Mouse (Mus musculus) midbrain, embryonic 14.5 days (tissue): ENCODE data around the gene Cacng1. TPM values are rescaled to one million over a fixed set of nuclear protein-coding genes. Genes with fewer than 3 reads are reported as not detected.

Experiments used
- ATAC-seq: fragments of 200-750 bp; cut with Nextera tagmentation; 2 replicates; pipeline ENCODE4 v1.8.0; 2017; ENCODE audit warnings: moderate number of reproducible peaks, moderate library complexity; ENCODE audit not compliant: low FRiP score, low TSS enrichment
- DNase-seq: peaks from one replicate; pipeline ENCODE4 v3.0.0-alpha.2; 2015
- H3K27ac ChIP-seq: fragments of 300-500 bp; sonication (generic); replicated peaks from 2 replicates; pipeline ENCODE4 v1.5.1; 2014; ENCODE audit warnings: mild to moderate bottlenecking, low read depth, low read length, moderate library complexity
- H3K27me3 ChIP-seq: fragments of 300-500 bp; sonication (generic); 2 replicates; pipeline ENCODE4 v1.6.1; 2014; ENCODE audit warnings: low read length, control low read depth, mixed read lengths; ENCODE audit not compliant: control insufficient read depth, insufficient read depth
- H3K36me3 ChIP-seq: fragments of 300-500 bp; sonication (generic); 2 replicates; pipeline ENCODE4 v1.6.1; 2014; ENCODE audit warnings: low read length, control low read depth; ENCODE audit not compliant: control insufficient read depth, insufficient read depth
- H3K4me1 ChIP-seq: fragments of 300-500 bp; sonication (generic); 2 replicates; pipeline ENCODE4 v1.6.1; 2014; ENCODE audit warnings: mild to moderate bottlenecking, antibody characterized with exemption, low read length, control low read depth; ENCODE audit not compliant: control insufficient read depth, insufficient read depth
- H3K4me2 ChIP-seq: fragments of 300-500 bp; sonication (generic); 2 replicates; pipeline ENCODE4 v1.6.1; 2014; ENCODE audit warnings: mild to moderate bottlenecking, low read length, moderate library complexity
- H3K4me3 ChIP-seq: fragments of 300-500 bp; sonication (generic); replicated peaks from 2 replicates; pipeline ENCODE4 v1.5.1; 2014; ENCODE audit warnings: low read depth, low read length
- H3K9ac ChIP-seq: fragments of 300-500 bp; sonication (generic); replicated peaks from 2 replicates; pipeline ENCODE4 v1.6.1; 2014; ENCODE audit warnings: mild to moderate bottlenecking, low read length, moderate library complexity
- H3K9me3 ChIP-seq: fragments of 300-500 bp; sonication (generic); 2 replicates; pipeline ENCODE4 v1.6.1; 2016; ENCODE audit warnings: low read length, control low read depth, mixed read lengths; ENCODE audit not compliant: control insufficient read depth
- WGBS: fragments of 180-500 bp; shearing (Covaris S2); extraction: QIAGEN DNeasy Blood & Tissue Kit; methylation state at CpG from one replicate; pipeline ENCODE4 v1.1.7; 2014; 5-methylcytosine and 5-hydroxymethylcytosine counted together
- polyA plus RNA-seq: library from polyadenylated mRNA; unstranded; fragments of >200 nt; fragmentation: Nextera tagmentation; extraction: Ambion mirVana; gene quantifications from 2 replicates; pipeline ENCODE4 v1.2.1, GENCODE M21; 2014

Cacng1 gene
- polyA plus RNA-seq, 1 experiment from 2014 or later: 0.45 TPM

- no peak overlapping the region for H3K27ac ChIP-seq
- WGBS: 87% methylated on average over 20 of the region's 20 CpGs
- H3K27me3 ChIP-seq: no peaks in the 10 kb centered on the region
- H3K9me3 ChIP-seq: no peaks in the 10 kb centered on the region
- H3K4me1 ChIP-seq: peaks cover 16% of the 10 kb centered on the region; the same call in 1 of the 2 replicates
- no peak overlapping the region for H3K4me2 ChIP-seq
- no peak overlapping the region for H3K4me3 ChIP-seq
- ATAC-seq (no peak), DNase-seq (no peak)
- no peak overlapping the region for H3K9ac ChIP-seq
- H3K36me3 ChIP-seq: peaks cover 73% of the 10 kb centered on the region
These were observed 22.2 kb upstream of the Cacng1 start for GRCm38 (mm10) chr11:107738418-107739099.

GRCm38 (mm10) chr11:107737886-107738285 lies 21.6 kb upstream of the Cacng1 start:
- H3K4me1 ChIP-seq: peaks cover 16% of the 10 kb centered on the region; the same call in 1 of the 2 replicates
- no peaks in the 10 kb centered on the region for H3K27me3 ChIP-seq
- H3K4me3 ChIP-seq: no peak overlapping the region
- DNase-seq (no peak), ATAC-seq (no peak)
- H3K4me2 ChIP-seq: no peak overlapping the region
- 90% methylated on average over 6 of the region's 6 CpGs for WGBS
- H3K27ac ChIP-seq: no peak overlapping the region
- no peak overlapping the region for H3K9ac ChIP-seq
- H3K36me3 ChIP-seq: peaks cover 79% of the 10 kb centered on the region
- no peaks in the 10 kb centered on the region for H3K9me3 ChIP-seq

DNA sequence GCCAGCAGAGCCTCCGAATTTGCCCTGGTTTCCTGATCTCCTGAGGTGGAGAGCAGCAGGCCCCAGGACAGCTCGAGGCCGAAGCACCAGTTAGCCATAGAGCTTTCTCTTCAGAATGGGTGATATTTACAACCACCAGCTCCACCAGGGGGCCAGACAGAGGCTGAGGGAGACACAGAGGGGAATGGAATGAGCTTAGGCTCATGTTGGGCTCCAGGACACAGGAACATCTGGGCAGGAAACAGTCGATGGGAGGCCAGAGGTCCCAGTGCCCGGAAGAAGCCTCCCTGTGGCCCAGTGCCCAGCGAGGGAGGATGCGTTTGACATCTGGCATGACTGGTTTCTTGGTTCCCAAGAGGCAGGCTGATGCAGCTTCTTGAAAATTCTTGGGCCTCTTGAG lies 17.8 kb upstream of the Cacng1 start:
- ATAC-seq: no peak
- Histone ChIP-seq H3K9me3 (no peaks in the 10 kb centered on the region), H3K27ac (no peak overlapping the region), H3K4me3 (no peak overlapping the region), H3K4me1 (no peaks in the 10 kb centered on the region), H3K9ac (no peak overlapping the region), H3K27me3 (no peaks in the 10 kb centered on the region), H3K36me3 (peaks cover 61% of the 10 kb centered on the region), H3K4me2 (no peak overlapping the region)
- DNase-seq: no peak
- 94% methylated on average over 7 of the region's 7 CpGs for WGBS

DNA sequence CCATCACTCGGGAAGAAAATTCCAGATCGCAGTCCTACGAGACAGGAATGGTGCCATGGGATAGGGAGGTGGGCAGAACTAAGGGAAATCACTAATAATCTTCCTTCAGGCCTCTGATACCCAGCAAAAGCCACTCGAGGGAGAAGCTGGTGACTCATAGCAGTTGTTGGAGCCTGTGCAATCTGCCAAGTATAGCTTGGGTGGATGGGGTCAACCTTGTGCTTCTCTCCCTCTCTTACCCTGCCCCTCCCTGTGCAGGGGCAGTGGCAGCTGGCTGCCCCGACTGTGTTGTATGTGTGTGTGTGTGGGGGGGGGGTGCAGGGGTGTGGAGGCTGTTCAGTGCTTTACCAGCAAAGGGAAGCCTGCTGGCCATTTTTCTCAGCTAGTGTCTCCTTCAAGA lies 15.2 kb upstream of the Cacng1 start:
- DNase-seq: no peak
- Histone ChIP-seq H3K4me3 (no peak overlapping the region), H3K4me1 (no peaks in the 10 kb centered on the region), H3K9me3 (no peaks in the 10 kb centered on the region), H3K27me3 (no peaks in the 10 kb centered on the region), H3K36me3 (peaks cover 40% of the 10 kb centered on the region), H3K4me2 (no peak overlapping the region), H3K9ac (no peak overlapping the region), H3K27ac (no peak overlapping the region)
- WGBS: 88% methylated on average over 5 of the region's 5 CpGs
- no peak for ATAC-seq

GRCm38 (mm10) chr11:107730940-107731339 lies 14.6 kb upstream of the Cacng1 start:
- ATAC-seq: no peak
- H3K4me1 ChIP-seq: no peaks in the 10 kb centered on the region
- no peak overlapping the region for H3K4me2 ChIP-seq
- no peak overlapping the region for H3K4me3 ChIP-seq
- H3K27me3 ChIP-seq: no peaks in the 10 kb centered on the region
- H3K9ac ChIP-seq: no peak overlapping the region
- DNase-seq: no peak
- H3K36me3 ChIP-seq: peaks cover 35% of the 10 kb centered on the region
- H3K9me3 ChIP-seq: no peaks in the 10 kb centered on the region
- WGBS: 96% methylated on average over 4 of the region's 4 CpGs
- H3K27ac ChIP-seq: no peak overlapping the region

DNA sequence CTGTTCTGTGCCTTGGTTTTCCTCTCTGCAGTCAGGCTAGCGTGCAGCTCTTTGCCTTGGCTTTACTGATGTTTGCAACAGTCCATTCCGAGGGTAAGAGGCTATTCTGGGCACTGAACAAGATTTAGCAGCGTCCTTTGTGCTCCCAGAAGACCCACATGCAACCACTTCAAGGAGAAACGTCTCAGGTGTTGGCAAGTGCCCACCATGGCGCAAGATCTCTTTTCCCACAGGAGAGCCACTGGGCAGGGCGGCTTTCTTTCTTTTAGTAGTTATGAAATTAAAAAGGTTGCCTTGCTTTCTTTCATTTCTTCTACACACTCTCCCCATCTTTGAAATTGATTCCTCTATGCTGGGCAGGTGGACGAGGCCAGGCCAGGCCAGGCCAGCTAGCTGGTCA lies 12.8 kb upstream of the Cacng1 start:
- no peaks in the 10 kb centered on the region for H3K27me3 ChIP-seq
- 89% methylated on average over 7 of the region's 7 CpGs for WGBS
- DNase-seq (no peak), ATAC-seq (no peak)
- no peak overlapping the region for H3K27ac ChIP-seq
- no peaks in the 10 kb centered on the region for H3K4me1 ChIP-seq
- H3K4me2 ChIP-seq: no peak overlapping the region
- no peak overlapping the region for H3K4me3 ChIP-seq
- peaks cover 17% of the 10 kb centered on the region for H3K36me3 ChIP-seq
- no peak overlapping the region for H3K9ac ChIP-seq
- H3K9me3 ChIP-seq: no peaks in the 10 kb centered on the region

DNA sequence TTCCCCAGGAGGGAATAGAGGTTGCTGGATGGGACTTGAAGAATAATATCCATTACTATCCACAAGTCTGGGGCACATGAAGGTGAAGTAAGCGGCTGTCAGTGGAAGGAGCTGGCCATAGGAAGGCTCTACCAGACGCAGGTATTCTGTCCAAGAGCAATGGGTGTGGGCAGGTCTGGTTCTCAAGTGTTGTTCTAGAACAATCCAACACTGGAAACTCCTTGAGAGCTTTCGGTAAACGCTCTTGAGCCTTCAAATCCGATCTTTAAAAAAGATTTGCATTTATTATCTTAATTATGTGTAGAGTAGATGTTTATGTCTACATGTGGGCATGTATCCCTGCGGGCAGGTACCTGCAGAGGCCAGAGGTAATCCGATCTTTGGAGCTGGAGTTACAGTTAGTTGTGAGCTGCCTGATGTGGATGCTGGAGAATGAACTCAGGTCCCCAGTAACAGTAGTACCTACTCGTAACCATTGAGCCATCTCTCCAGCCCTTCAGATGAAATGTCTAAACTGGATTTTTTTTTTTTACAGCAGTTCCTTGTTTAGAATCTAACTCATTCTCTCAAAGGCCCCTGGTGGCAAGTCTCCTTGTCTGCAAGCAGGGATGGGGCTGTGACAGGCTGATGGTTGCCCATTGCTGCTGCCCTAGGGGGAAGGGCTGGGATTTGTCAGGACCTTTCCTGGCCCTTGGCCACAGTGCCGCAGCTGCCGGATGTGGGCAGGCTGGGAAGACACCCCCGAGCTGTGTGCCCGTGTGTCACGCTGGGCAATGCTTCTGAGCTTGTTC lies 11.9 kb upstream of the Cacng1 start:
- Histone ChIP-seq H3K27me3 (no peaks in the 10 kb centered on the region), H3K9ac (no peak overlapping the region), H3K9me3 (no peaks in the 10 kb centered on the region), H3K4me1 (no peaks in the 10 kb centered on the region), H3K4me3 (no peak overlapping the region), H3K36me3 (peaks cover 10% of the 10 kb centered on the region), H3K4me2 (no peak overlapping the region), H3K27ac (no peak overlapping the region)
- DNase-seq (peak; percentile 31), ATAC-seq (no peak)
- WGBS: 75% methylated on average over 13 of the region's 13 CpGs

DNA sequence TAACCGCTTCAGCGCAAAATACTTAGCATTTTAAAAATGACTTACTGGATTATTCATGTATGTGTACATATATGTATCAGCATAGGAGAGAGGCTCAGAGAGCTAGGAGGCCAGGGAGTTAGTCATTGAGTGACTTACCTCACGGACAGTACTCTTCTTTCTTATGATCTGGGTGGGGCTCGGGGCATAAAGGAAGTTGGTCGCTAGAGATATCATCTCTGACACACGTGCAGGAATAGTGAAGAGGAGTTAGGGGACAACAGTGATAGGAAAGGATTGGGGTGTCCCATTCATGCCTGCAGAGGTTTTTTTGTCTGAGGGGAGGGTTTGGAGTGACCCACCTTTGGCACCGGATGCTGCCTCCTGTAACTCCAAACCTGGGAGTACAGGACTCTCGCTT lies 8.3 kb upstream of the Cacng1 start:
- no peak overlapping the region for H3K27ac ChIP-seq
- DNase-seq (no peak), ATAC-seq (no peak)
- H3K4me3 ChIP-seq: no peak overlapping the region
- H3K27me3 ChIP-seq: no peaks in the 10 kb centered on the region
- H3K36me3 ChIP-seq: no peaks in the 10 kb centered on the region
- no peaks in the 10 kb centered on the region for H3K9me3 ChIP-seq
- no peak overlapping the region for H3K9ac ChIP-seq
- 90% methylated on average over 8 of the region's 8 CpGs for WGBS
- H3K4me2 ChIP-seq: no peak overlapping the region
- no peaks in the 10 kb centered on the region for H3K4me1 ChIP-seq

GRCm38 (mm10) chr11:107721057-107721456 lies 4.7 kb upstream of the Cacng1 start:
- no peak overlapping the region for H3K9ac ChIP-seq
- no peak overlapping the region for H3K4me3 ChIP-seq
- WGBS: 90% methylated on average over 7 of the region's 7 CpGs
- no peak overlapping the region for H3K27ac ChIP-seq
- no peaks in the 10 kb centered on the region for H3K4me1 ChIP-seq
- 0 out of 2 replicates have a peak, but pooled peaks cover 4% of the 10 kb centered on the region for H3K9me3 ChIP-seq
- ATAC-seq (no peak), DNase-seq (no peak)
- no peaks in the 10 kb centered on the region for H3K36me3 ChIP-seq
- no peak overlapping the region for H3K4me2 ChIP-seq
- no peaks in the 10 kb centered on the region for H3K27me3 ChIP-seq
